In the genomic region with DNA sequence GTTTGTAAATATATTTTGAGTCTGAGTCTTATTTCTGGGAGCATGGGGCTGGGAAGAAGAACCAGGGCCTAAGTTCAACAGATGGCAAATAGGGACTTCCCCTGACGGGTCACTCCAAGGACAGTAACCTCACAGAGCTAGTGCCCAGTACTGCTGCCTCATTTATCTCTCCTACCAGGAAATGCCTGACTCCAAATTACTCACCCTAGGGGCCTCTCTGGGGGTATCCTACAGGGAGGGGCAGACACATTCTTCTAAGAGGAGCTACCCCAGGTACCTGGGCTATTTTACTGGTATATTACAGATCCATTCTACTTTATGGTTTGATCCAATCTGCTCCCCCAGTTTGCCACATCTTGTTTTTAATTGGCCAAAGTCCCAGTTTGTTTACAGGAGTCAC, we compare ENCODE assay signal across 21 mouse cellular contexts.
"Had no signal": no experiment of that assay in that cellular context is flagged by ENCODE, and none has a peak within 500 bp of the region (broad histone marks: within the 10 kb centered on the region; RNA-seq: fewer than 3 reads in every experiment).

No protein-coding gene starts in this region.

- H3K4me3 ChIP-seq: lung, embryonic 15.5 days; megakaryocyte, embryonic 14.5 days; midbrain, embryonic 13.5 days; midbrain, embryonic 15.5 days; myocyte; neural tube, embryonic 13.5 days; neural tube, embryonic 15.5 days had no signal

- H3K9me3 ChIP-seq: lung, embryonic 15.5 days; midbrain, embryonic 13.5 days; midbrain, embryonic 15.5 days; neural tube, embryonic 13.5 days; neural tube, embryonic 15.5 days had no signal

- H3K27ac ChIP-seq: lung, embryonic 15.5 days; macrophage; midbrain, embryonic 13.5 days; midbrain, embryonic 15.5 days; neural tube, embryonic 13.5 days; neural tube, embryonic 15.5 days had no signal

- DNase-seq: lung, adult 2 months; lung, postnatal 14 days; lung, postnatal 36 days; retina, postnatal 1 day; right cerebral cortex, adult 18-20 months; right cerebral cortex, postnatal 25 days; right cerebral cortex, postnatal 4 days; spleen, adult 18-20 months; thymus, adult 18-20 months; thymus, postnatal 14 days; thymus, postnatal 36 days had no signal

- H3K27me3 ChIP-seq: lung, embryonic 15.5 days; midbrain, embryonic 13.5 days; midbrain, embryonic 15.5 days; neural tube, embryonic 13.5 days; neural tube, embryonic 15.5 days had no signal

- H3K36me3 ChIP-seq: lung, embryonic 15.5 days; midbrain, embryonic 13.5 days; midbrain, embryonic 15.5 days; neural tube, embryonic 13.5 days; neural tube, embryonic 15.5 days had no signal

- ATAC-seq: lung, postnatal 0 days; midbrain, embryonic 13.5 days; midbrain, embryonic 15.5 days had no signal

- H3K4me2 ChIP-seq: lung, embryonic 15.5 days; midbrain, embryonic 11.5 days; midbrain, embryonic 13.5 days; midbrain, embryonic 15.5 days; neural tube, embryonic 13.5 days; neural tube, embryonic 15.5 days had no signal

- H3K9ac ChIP-seq: lung, embryonic 15.5 days; midbrain, embryonic 13.5 days; midbrain, embryonic 15.5 days; neural tube, embryonic 13.5 days; neural tube, embryonic 15.5 days had no signal
